Mouse (Mus musculus): ENCODE results near the gene Cdr2l.
A peak's percentile ranks its signal among the peaks of the same experiment; 100 is the strongest.

Cdr2l gene

GRCm38 (mm10) chr11:115381743-115382539 is at the start of gene Cdr2l:
TSS of gene Cdr2l (plus strand) at chr11:115381916.
- DNase-seq (ENCODE audit: low read depth) = peak; percentile 96

DNA sequence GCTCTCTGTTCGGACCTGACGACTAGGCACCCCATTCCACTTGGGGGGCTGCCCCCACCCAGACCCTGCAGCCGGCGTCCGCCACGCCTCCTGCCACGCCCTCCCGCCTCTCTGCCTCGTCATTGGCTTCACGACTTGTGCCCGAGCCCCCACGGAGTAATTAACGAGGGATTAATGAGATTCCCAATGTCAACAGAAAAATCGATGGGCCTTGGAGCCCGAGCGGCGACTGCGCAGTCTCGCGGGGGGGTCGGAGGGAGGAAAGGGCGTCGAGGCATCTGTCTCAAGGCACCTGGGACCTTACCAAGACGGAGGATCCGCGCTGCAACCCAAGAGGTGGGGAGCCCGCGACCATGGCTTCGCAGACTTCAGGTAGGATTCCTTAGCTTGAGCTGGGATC is 47.2 kb upstream of the Cdr2l start, which contains the start of gene Otop3:
Otop3 (plus strand) TSS at position 201 of the 400 bp plus-strand sequence.
- DNase-seq (ENCODE audit: low read depth) = no peak

DNA sequence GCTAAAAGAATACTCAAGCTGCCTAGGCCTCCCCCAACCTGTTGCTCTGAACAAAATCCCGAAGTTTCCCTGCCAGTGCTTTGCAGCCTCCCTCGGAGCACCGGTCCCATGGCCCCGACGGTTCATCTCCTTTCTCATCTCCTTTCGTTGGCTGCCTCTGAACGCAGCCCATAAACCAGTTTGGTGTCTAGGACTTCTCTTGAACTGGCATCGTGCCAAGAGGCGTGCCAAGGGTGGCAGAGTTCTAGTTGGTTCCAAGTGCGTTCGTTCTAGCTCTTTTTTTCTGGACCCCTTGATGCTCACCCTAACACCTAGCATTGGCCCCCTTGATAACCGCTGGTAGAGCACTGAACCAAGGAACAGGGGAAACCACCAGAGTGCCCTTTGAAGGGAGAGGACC is 46.5 kb upstream of the Cdr2l start:
- DNase-seq (ENCODE audit: low read depth) = no peak

DNA sequence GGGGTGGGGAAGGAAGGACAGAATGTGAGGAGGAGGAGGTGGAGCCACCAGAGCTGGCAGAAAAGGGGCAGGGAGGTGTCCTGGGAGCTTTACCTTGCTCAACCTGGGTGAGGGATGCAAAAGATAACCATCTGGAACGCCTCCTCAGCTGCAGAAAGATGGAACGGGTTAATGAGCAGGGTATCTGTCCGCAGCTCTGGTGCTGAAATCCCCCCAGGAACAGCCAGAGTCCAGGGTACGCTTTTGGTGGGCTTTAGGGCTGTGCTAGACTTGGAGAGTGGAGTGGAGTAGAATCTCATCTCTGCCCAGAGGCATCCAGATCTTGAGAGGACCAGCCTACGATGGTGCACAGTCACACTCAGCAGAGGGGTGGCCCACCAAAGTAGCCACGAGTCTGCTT is 45.6 kb upstream of the Cdr2l start:
- DNase-seq (ENCODE audit: low read depth) = no peak

- DNase-seq (ENCODE audit: low read depth) = no peak
These were observed 44.4 kb upstream of the Cdr2l start for GRCm38 (mm10) chr11:115337350-115337749.

- DNase-seq (ENCODE audit: low read depth) = no peak
These were observed 43.9 kb upstream of the Cdr2l start for GRCm38 (mm10) chr11:115337826-115338225.

GRCm38 (mm10) chr11:115341246-115341645 is 40.5 kb upstream of the Cdr2l start:
- DNase-seq (ENCODE audit: low read depth) = no peak

DNA sequence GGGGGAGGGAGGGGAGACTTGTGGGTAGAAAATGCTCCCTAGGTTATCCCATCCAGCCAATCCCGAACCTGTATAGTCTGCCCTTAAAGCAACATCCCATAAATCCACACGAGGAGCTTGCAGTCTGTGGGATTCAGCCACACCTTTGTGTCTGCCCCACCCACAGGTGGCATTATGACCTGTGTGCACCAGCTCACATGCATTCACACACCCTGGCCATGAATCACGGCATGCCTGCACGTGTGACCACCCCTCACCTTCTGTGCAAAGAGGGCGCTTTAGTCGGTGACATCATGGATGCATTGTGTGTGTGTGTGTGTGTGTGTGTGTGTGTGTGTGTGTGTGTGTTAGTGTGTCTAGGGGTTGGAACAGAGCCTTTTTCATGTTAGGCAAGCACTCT is 39.9 kb upstream of the Cdr2l start:
- no peak for DNase-seq (ENCODE audit: low read depth)

GRCm38 (mm10) chr11:115344967-115345366 is 36.7 kb upstream of the Cdr2l start:
- DNase-seq (ENCODE audit: low read depth) = no peak

- peak; percentile 77 for DNase-seq (ENCODE audit: low read depth)
These were observed 36.2 kb upstream of the Cdr2l start for GRCm38 (mm10) chr11:115345515-115345914.

DNA sequence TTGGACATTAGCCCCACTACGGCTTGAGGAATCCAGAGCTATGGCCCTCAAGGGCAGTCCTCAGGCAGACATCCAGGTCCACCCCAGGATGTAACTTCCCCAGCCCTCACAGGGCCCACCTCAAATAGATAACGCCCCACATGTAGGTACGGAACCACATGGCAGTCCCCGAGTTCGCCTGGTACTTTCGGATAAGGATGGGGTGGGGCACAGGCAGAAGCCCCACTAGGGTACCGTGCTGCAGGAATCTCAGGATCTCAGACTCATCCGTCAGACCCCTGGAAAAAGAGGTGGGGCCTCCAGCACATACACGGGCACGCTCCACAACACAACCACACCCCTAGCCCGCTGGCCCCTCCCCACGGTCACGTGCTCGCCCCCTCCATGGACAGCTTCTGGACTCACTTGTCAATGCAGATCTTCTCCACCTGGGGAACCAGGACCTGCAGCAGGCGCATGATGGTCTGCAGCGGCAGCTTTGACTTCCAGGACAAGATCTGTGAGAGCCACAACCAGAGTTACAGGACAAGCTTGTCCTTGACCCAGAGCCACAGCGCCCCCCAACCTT is 33.0 kb upstream of the Cdr2l start:
- DNase-seq (ENCODE audit: low read depth) = no peak

GRCm38 (mm10) chr11:115349976-115350375 is 31.7 kb upstream of the Cdr2l start:
- DNase-seq (ENCODE audit: low read depth) = no peak

GRCm38 (mm10) chr11:115353375-115353774 is 28.3 kb upstream of the Cdr2l start:
- DNase-seq (ENCODE audit: low read depth) = no peak

- peak; percentile 94 for DNase-seq (ENCODE audit: low read depth)
These were observed 27.5 kb upstream of the Cdr2l start for GRCm38 (mm10) chr11:115354183-115354582.

DNA sequence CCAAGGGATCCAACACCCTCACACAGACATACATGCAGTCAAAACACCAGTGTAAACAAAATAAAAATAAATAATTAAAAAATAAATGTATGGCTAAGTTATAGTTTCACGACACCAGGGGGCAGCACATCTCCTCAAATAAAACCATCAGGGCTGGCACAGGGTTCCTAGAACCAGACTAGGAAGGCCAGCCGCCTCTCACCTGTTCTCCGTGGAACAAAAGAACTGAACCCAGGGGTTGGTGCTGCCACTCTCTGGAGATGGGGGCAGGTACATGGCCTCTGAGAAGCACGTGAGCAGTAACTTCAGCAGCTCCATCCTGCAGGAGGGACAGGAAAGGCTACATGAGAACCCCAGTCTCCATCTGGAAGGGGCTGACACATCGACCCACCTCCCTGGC is 23.2 kb upstream of the Cdr2l start:
- peak; percentile 91 for DNase-seq (ENCODE audit: low read depth)

DNA sequence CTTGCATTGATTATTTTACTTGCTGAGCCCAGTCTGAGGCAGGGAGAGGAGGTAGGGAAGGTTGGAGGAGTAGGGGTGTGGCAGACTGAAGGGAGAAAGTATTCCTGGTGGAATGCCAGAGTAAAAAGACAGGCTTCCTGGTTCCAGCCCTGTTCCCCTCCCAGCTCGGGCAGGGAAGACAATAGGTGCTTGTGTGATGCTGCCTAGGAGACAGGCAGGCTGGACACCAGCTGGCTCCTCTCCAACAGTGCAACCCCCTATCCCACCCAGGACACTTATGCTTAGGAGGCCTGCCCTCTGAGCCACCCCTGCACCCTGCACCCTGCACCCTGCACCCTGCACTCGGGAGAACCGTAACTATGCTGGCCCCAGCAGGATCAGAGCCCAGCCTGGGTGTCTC is 22.4 kb upstream of the Cdr2l start:
- DNase-seq (ENCODE audit: low read depth) = peak; percentile 35

DNA sequence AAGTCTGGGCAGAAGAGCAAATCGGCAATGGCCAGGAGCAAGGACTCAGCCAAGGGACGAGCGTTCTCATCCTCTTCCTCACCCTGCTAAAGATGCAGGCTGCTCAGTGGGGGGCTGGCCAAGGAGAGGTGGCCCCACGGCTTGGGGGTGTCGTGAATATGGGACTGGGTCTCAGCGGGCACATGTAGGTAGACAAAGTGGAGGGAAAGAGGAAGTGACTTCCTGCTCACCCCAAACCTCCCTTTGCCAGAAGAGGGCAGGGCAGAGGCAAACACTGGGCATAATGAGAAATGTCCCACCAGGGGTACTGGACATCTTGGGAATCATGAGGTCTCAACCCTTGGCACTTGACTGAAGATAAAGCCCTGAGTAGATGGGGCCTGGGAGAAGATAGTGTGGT is 22.0 kb upstream of the Cdr2l start:
- no peak for DNase-seq (ENCODE audit: low read depth)

DNA sequence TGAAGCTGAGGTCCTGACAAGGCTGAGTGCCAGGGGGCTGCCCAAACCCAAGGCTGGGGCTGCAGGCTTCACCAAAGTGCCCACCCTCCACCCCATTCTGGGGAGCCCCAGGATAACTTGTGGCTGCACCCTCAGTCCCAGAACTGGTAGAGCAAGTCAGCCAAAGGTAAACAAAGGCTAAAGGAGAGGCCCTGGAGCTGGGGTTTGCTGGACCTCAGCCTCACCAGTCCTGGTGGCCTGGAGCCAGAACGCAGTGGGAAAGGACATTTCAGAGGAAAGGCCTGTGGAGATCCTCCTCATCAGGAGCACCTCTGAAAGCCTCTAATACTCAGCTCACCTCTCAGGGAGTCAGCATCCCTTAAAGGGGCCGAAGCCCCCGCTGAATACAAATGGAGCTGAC is 17.6 kb upstream of the Cdr2l start:
- no peak for DNase-seq (ENCODE audit: low read depth)

GRCm38 (mm10) chr11:115366039-115366705 is 15.5 kb upstream of the Cdr2l start:
- DNase-seq (ENCODE audit: low read depth) = peak; percentile 38

DNA sequence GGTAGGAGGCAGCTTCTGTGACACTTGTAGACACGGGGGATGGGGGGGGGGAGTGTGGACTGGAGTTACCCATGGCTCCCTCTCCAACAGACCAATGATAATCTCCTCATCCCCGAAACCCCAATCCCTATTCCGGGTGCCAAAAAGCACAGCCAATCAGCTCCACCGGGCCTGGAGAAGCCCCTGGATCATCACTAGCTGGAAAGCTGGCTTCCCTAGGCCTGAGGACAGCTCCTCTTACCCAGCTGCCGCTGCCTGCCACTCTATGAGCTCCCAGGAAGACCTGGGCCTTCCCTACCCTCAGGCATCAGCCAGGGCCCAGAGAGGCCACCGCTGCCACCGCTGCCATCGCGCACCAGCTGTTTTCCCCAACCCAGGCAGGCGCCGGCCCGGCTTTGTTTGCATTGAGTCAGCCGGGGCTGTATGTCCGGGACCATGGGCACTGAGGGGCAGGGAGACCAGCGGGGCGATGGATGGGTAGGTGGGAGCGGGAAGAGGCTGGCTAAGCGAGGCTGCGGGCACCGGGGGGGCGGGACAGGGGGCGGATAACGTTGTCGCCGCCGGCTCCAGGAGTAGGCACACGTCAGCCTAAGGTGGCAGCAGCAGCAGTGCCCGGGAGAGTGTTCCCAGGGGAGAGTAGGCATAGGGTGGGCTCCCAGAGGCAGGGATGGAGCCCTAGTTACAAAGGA is 14.9 kb upstream of the Cdr2l start:
- peak; percentile 41 for DNase-seq (ENCODE audit: low read depth)

DNA sequence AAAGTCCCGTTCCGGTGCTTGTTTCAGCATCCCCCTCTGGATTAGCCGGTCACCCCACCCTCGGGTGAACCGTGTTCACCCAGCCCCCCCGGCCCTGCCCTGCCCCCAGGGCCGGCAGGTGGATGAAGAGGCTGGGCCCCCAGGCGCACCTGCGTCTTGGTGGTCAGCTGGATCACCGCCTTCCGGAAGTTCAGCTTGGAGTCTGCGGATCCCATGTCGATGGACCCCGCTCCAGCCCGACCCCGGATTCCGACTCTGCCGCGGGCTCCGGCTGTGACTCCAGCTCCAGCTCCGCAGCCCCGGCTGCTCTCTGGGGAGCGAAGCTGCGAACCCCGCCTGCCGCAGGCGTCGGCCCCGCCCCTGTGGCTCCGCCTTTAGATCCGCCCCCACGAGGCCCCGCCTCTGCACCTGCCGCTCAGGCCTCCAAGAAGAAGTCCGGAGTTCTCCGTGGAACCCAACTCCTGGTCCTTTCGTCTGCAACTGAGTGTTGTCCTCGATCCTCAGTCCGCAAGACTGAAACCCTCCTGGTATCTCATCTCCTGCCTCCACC is 14.2 kb upstream of the Cdr2l start, which contains the start of gene Hid1:
Hid1 (minus strand) TSS at position 362 of the 550 bp plus-strand sequence.
- peak; percentile 47 for DNase-seq (ENCODE audit: low read depth)

DNA sequence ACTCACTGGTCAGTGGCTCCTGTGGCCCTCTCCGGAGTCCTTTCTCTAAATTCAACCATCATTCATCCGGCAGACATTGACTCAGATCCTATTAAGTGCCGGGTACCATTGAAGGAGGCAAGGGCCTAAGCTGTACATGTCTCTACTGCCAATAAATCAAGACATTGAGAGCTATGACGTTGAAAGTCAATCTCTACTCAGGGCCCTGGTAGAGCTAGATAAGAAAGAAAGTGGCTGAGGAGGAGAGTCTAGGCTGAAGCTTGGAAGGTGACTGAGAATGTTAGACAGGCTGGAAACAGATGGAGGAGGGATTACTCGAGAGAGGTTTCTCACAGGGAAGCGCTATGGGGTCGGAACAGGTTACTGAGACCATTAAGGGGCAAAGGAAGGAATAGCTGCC is 11.3 kb upstream of the Cdr2l start:
- no peak for DNase-seq (ENCODE audit: low read depth)

All from NIH3T3 (cell line).